Mouse (Mus musculus): ENCODE data around the gene Zdbf2. TPM values are rescaled to one million over a fixed set of nuclear protein-coding genes. Genes with fewer than 3 reads are reported as not detected.

Gene Zdbf2
- polyA plus RNA-seq, 1 experiment from 2014 or later, result 23.6 TPM

GRCm38 (mm10) chr1:63259271-63259830 lies 13.7 kb upstream of the Zdbf2 start:
- ATAC-seq, result no peak
- peaks cover 16% of the 10 kb centered on the region for H3K4me1 ChIP-seq (ENCODE audit: control insufficient read depth, insufficient read depth, low read length)
- H3K4me2 ChIP-seq (ENCODE audit: low read length), result no peak overlapping the region
- H3K36me3 ChIP-seq (ENCODE audit: control insufficient read depth, insufficient read depth, low read length), result no peaks in the 10 kb centered on the region
- no peak for DNase-seq (ENCODE audit: low spot score)
- no peak overlapping the region for H3K27ac ChIP-seq (ENCODE audit: low read depth, low read length)
- H3K9me3 ChIP-seq (replicated peaks; ENCODE audit: control insufficient read depth, low read length), result no peaks in the 10 kb centered on the region
- H3K9ac ChIP-seq (ENCODE audit: low read length), result no peak overlapping the region
- H3K4me3 ChIP-seq (ENCODE audit: low read depth, low read length), result no peak overlapping the region
- H3K27me3 ChIP-seq (replicated peaks; ENCODE audit: control insufficient read depth, insufficient read depth, low read length), result peaks cover 56% of the 10 kb centered on the region
- 50% methylated on average over 11 of the region's 11 CpGs for WGBS

DNA sequence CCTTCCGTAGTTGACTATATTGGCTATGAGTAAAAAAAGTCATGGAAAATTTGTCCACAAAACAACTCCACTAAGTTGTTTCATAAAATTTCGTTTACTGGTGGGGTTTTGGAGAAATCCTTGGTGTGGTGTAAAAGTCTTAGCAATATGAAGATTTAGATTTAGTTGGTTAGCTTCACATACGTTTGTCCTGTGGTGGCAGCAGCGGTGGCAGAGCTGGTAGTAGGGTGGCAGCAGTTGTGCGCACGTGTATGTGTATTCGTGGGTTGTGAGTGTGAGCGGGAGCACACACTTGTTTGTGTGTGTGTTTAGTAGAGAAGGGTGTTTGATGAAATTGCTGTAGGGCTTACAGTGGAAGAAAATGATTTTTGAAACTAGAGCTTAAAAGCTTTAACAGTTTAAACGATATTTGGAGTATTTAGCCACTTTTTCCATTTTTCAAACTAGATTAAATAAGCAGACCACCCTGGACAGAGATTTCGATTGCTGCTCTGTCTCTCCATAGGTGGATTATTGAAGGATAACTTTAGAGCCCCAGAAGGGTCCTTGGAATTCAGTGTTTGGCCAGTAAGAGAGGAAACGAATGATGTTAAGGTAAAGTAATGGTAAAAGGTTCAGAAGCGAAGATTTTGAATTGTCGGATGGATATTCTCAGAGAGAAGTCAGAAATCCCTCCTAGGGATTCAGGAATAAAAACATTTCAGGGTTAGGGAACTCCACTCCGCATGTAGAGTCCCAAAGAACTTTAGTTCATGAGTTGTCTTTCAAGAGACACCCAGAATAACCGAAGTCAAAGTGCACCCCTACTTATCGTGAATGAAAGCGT lies 12.9 kb upstream of the Zdbf2 start:
- Histone ChIP-seq H3K9ac (ENCODE audit: low read length) (no peak overlapping the region), H3K4me1 (ENCODE audit: control insufficient read depth, insufficient read depth, low read length) (peaks cover 15% of the 10 kb centered on the region), H3K4me2 (ENCODE audit: low read length) (no peak overlapping the region), H3K36me3 (ENCODE audit: control insufficient read depth, insufficient read depth, low read length) (no peaks in the 10 kb centered on the region), H3K27ac (ENCODE audit: low read depth, low read length) (no peak overlapping the region), H3K27me3 (replicated peaks; ENCODE audit: control insufficient read depth, insufficient read depth, low read length) (peaks cover 55% of the 10 kb centered on the region), H3K4me3 (ENCODE audit: low read depth, low read length) (no peak overlapping the region), H3K9me3 (replicated peaks; ENCODE audit: control insufficient read depth, low read length) (no peaks in the 10 kb centered on the region)
- ATAC-seq (no peak), DNase-seq (ENCODE audit: low spot score) (no peak)
- 45% methylated on average over 17 of the region's 17 CpGs for WGBS

DNA sequence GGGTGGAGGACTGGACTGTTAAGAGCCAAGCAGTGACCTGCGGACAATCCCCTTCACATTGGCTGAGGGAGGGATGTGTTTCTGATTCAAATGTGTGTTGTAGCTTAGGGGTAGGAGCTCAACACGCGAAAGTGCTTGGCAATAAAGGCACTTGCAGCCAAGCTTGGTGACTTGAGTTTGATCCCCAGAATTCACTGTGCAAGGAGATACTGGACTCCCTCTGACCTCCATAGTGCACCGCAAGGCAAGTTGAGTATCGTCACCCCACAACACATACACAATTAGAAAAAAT lies 12.4 kb upstream of the Zdbf2 start:
- H3K27ac ChIP-seq (ENCODE audit: low read depth, low read length), result no peak overlapping the region
- peaks cover 49% of the 10 kb centered on the region for H3K27me3 ChIP-seq (replicated peaks; ENCODE audit: control insufficient read depth, insufficient read depth, low read length)
- H3K9me3 ChIP-seq (replicated peaks; ENCODE audit: control insufficient read depth, low read length), result no peaks in the 10 kb centered on the region
- H3K9ac ChIP-seq (ENCODE audit: low read length), result no peak overlapping the region
- WGBS, result 47% methylated on average over 5 of the region's 5 CpGs
- ATAC-seq (no peak), DNase-seq (ENCODE audit: low spot score) (no peak)
- H3K4me3 ChIP-seq (ENCODE audit: low read depth, low read length), result no peak overlapping the region
- no peaks in the 10 kb centered on the region for H3K36me3 ChIP-seq (ENCODE audit: control insufficient read depth, insufficient read depth, low read length)
- peaks cover 9% of the 10 kb centered on the region for H3K4me1 ChIP-seq (ENCODE audit: control insufficient read depth, insufficient read depth, low read length)
- no peak overlapping the region for H3K4me2 ChIP-seq (ENCODE audit: low read length)

DNA sequence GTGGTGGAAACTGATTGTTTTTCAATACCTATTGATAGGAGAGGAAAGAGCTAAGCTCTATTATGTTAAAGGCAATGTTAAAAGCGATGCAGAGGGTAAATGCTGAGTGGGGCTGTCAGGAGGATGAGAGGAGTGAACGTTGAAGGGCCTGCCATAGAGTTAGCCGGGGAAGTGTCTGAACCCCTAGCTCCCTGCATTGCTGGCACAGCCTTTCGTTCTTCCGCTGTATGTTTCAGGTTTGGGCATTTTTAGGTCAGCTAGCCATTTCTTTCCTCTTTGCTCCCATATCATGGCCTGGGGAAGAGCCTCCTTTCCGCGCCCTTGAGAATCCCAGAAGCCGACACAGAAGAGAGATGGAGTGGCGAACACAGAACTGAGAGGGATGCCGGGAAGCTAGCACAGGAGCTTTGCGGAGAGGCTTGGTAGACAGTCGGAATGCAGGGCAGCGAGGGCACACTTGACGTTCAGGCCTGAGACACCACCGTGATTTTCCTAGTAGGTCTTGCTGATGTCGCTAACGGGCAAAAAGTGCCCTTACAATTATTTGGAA lies 11.9 kb upstream of the Zdbf2 start:
- no peak for DNase-seq (ENCODE audit: low spot score)

DNA sequence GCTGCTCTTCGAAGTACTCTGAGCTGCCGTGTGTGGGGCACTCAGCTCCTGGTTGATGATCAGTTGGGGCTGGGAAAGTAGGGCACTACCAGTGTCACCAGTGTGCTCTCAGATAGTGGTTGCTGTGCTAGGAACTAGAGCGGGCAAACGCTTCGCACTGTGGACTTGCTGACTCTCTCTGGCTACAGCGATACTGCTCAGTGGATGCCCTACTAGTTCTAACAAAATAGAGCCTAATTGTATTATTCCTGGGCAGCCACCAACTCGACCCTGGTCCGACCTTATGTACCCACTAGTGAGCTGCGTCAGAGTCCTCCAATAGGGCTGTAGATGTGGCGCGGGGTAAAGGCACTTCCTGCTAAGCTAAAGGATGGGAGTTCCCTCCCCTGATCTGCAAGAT lies 9.4 kb upstream of the Zdbf2 start:
- 40% methylated on average over 11 of the region's 11 CpGs for WGBS
- Histone ChIP-seq H3K27ac (ENCODE audit: low read depth, low read length) (no peak overlapping the region), H3K36me3 (ENCODE audit: control insufficient read depth, insufficient read depth, low read length) (no peaks in the 10 kb centered on the region), H3K27me3 (replicated peaks; ENCODE audit: control insufficient read depth, insufficient read depth, low read length) (peaks cover 27% of the 10 kb centered on the region), H3K4me3 (ENCODE audit: low read depth, low read length) (no peak overlapping the region), H3K4me1 (ENCODE audit: control insufficient read depth, insufficient read depth, low read length) (no peaks in the 10 kb centered on the region), H3K9ac (ENCODE audit: low read length) (no peak overlapping the region), H3K4me2 (ENCODE audit: low read length) (no peak overlapping the region), H3K9me3 (replicated peaks; ENCODE audit: control insufficient read depth, low read length) (no peaks in the 10 kb centered on the region)
- no peak for DNase-seq (ENCODE audit: low spot score)
- ATAC-seq, result no peak

More for the DNA sequence above, 11.9 kb upstream of the Zdbf2 start:
- Histone ChIP-seq H3K4me2 (ENCODE audit: low read length) (no peak overlapping the region), H3K4me1 (ENCODE audit: control insufficient read depth, insufficient read depth, low read length) (peaks cover 6% of the 10 kb centered on the region), H3K27ac (ENCODE audit: low read depth, low read length) (no peak overlapping the region), H3K9ac (ENCODE audit: low read length) (no peak overlapping the region), H3K27me3 (replicated peaks; ENCODE audit: control insufficient read depth, insufficient read depth, low read length) (peaks cover 46% of the 10 kb centered on the region), H3K36me3 (ENCODE audit: control insufficient read depth, insufficient read depth, low read length) (no peaks in the 10 kb centered on the region), H3K9me3 (replicated peaks; ENCODE audit: control insufficient read depth, low read length) (no peaks in the 10 kb centered on the region), H3K4me3 (ENCODE audit: low read depth, low read length) (no peak overlapping the region)
- 57% methylated on average over 17 of the region's 17 CpGs for WGBS
- ATAC-seq, result no peak

GRCm38 (mm10) chr1:63265461-63265860 lies 7.6 kb upstream of the Zdbf2 start:
- DNase-seq (ENCODE audit: low spot score), result no peak
- H3K9me3 ChIP-seq (replicated peaks; ENCODE audit: control insufficient read depth, low read length), result no peaks in the 10 kb centered on the region
- H3K9ac ChIP-seq (ENCODE audit: low read length), result no peak overlapping the region
- H3K36me3 ChIP-seq (ENCODE audit: control insufficient read depth, insufficient read depth, low read length), result no peaks in the 10 kb centered on the region
- 44% methylated on average over 4 of the region's 4 CpGs for WGBS
- no peaks in the 10 kb centered on the region for H3K4me1 ChIP-seq (ENCODE audit: control insufficient read depth, insufficient read depth, low read length)
- H3K27me3 ChIP-seq (replicated peaks; ENCODE audit: control insufficient read depth, insufficient read depth, low read length), result peaks cover 35% of the 10 kb centered on the region
- no peak overlapping the region for H3K27ac ChIP-seq (ENCODE audit: low read depth, low read length)
- H3K4me3 ChIP-seq (ENCODE audit: low read depth, low read length), result no peak overlapping the region
- no peak for ATAC-seq
- no peak overlapping the region for H3K4me2 ChIP-seq (ENCODE audit: low read length)

- ATAC-seq (no peak), DNase-seq (ENCODE audit: low spot score) (no peak)
- H3K9ac ChIP-seq (ENCODE audit: low read length), result no peak overlapping the region
- H3K36me3 ChIP-seq (ENCODE audit: control insufficient read depth, insufficient read depth, low read length), result no peaks in the 10 kb centered on the region
- H3K27me3 ChIP-seq (replicated peaks; ENCODE audit: control insufficient read depth, insufficient read depth, low read length), result peaks cover 37% of the 10 kb centered on the region
- no peaks in the 10 kb centered on the region for H3K9me3 ChIP-seq (replicated peaks; ENCODE audit: control insufficient read depth, low read length)
- no peak overlapping the region for H3K27ac ChIP-seq (ENCODE audit: low read depth, low read length)
- no peaks in the 10 kb centered on the region for H3K4me1 ChIP-seq (ENCODE audit: control insufficient read depth, insufficient read depth, low read length)
- 37% methylated on average over 12 of the region's 12 CpGs for WGBS
- no peak overlapping the region for H3K4me3 ChIP-seq (ENCODE audit: low read depth, low read length)
- H3K4me2 ChIP-seq (ENCODE audit: low read length), result no peak overlapping the region
Observed at GRCm38 (mm10) chr1:63266121-63266520, 6.9 kb upstream of the Zdbf2 start.

- no peak overlapping the region for H3K4me3 ChIP-seq (ENCODE audit: low read depth, low read length)
- H3K9ac ChIP-seq (ENCODE audit: low read length), result no peak overlapping the region
- no peak for DNase-seq (ENCODE audit: low spot score)
- no peak for ATAC-seq
- no peaks in the 10 kb centered on the region for H3K9me3 ChIP-seq (replicated peaks; ENCODE audit: control insufficient read depth, low read length)
- 39% methylated on average over 15 of the region's 15 CpGs for WGBS
- H3K4me1 ChIP-seq (ENCODE audit: control insufficient read depth, insufficient read depth, low read length), result no peaks in the 10 kb centered on the region
- H3K27me3 ChIP-seq (replicated peaks; ENCODE audit: control insufficient read depth, insufficient read depth, low read length), result peaks cover 40% of the 10 kb centered on the region
- no peak overlapping the region for H3K4me2 ChIP-seq (ENCODE audit: low read length)
- H3K36me3 ChIP-seq (ENCODE audit: control insufficient read depth, insufficient read depth, low read length), result no peaks in the 10 kb centered on the region
- H3K27ac ChIP-seq (ENCODE audit: low read depth, low read length), result no peak overlapping the region
Observed at GRCm38 (mm10) chr1:63266716-63267115, 6.3 kb upstream of the Zdbf2 start.

DNA sequence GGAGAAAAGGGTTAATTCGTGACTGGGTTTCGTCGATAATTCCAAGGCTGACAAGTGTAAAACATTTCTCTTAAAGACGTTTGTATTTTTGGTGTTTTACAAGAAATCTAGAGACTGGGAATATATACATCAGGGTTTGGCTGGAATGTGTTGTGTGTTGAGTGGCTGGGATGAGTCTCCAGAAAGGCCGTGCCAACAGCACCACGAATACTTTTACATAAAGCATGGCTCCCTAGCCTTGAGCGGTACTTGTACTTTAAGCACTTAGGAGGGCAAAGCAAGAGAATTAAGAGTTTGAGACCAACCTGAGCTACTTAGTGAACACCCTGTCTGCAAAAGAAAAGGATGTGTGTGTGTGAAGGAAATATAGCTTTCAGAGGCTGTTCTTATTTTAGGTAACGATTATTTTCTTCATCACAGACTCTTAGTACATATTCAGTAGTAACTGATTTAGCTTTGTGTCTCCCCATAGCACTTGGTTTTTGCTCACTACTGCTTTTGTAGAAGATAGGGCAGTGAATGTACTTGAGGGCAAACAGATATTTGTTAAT lies 865 bp upstream of the Zdbf2 start:
- DNase-seq (ENCODE audit: low spot score), result no peak
- 21% methylated on average over 8 of the region's 8 CpGs for WGBS
- no peak for ATAC-seq
- Histone ChIP-seq H3K4me2 (ENCODE audit: low read length) (peak overlapping the region; percentile 51), H3K9ac (ENCODE audit: low read length) (no peak overlapping the region), H3K4me3 (ENCODE audit: low read depth, low read length) (peak overlapping the region; percentile 56), H3K27me3 (replicated peaks; ENCODE audit: control insufficient read depth, insufficient read depth, low read length) (peaks cover 44% of the 10 kb centered on the region), H3K4me1 (ENCODE audit: control insufficient read depth, insufficient read depth, low read length) (peaks cover 3% of the 10 kb centered on the region; the same call in 1 of the 2 replicates), H3K9me3 (replicated peaks; ENCODE audit: control insufficient read depth, low read length) (no peaks in the 10 kb centered on the region), H3K36me3 (ENCODE audit: control insufficient read depth, insufficient read depth, low read length) (no peaks in the 10 kb centered on the region), H3K27ac (ENCODE audit: low read depth, low read length) (peak overlapping the region; percentile 54)

Measured in forebrain, embryonic 14.5 days (tissue).